Mouse (Mus musculus): ENCODE results near the gene Spata25.
"Not testable (repeated sequence)": the region's sequence is repeated elsewhere in the genome, so short reads cannot be mapped to it uniquely, and the experiment has no call there.

Gene Spata25

GRCm38 (mm10) chr2:164828437-164828836 is at the start of gene Spata25:
Spata25 (minus strand) TSS chr2:164828537.
- DNase-seq (ENCODE audit: low spot score in 2 of 2), result no peak

GRCm38 (mm10) chr2:164877376-164878215 is 49.3 kb upstream of the Spata25 start:
- not testable (repeated sequence) for DNase-seq (ENCODE audit: low spot score in 2 of 2)

GRCm38 (mm10) chr2:164875648-164876047 is 47.3 kb upstream of the Spata25 start:
- DNase-seq (ENCODE audit: low spot score in 2 of 2), result not testable (repeated sequence)

GRCm38 (mm10) chr2:164874239-164874769 is 46.0 kb upstream of the Spata25 start:
- DNase-seq (ENCODE audit: low spot score in 2 of 2), result no peak

- DNase-seq (ENCODE audit: low spot score in 2 of 2), result no peak
Measured at GRCm38 (mm10) chr2:164873621-164874020, 45.3 kb upstream of the Spata25 start.

GRCm38 (mm10) chr2:164871602-164872303 is 43.4 kb upstream of the Spata25 start:
- DNase-seq (ENCODE audit: low spot score in 2 of 2), result no peak

GRCm38 (mm10) chr2:164868491-164868890 is 40.2 kb upstream of the Spata25 start:
- DNase-seq (ENCODE audit: low spot score in 2 of 2), result peak; percentile 83 to 84

- DNase-seq (ENCODE audit: low spot score in 2 of 2), result no peak
Measured at GRCm38 (mm10) chr2:164867566-164867965, 39.2 kb upstream of the Spata25 start.

GRCm38 (mm10) chr2:164866741-164867551 is 38.6 kb upstream of the Spata25 start:
- peak; percentile 65 to 71 for DNase-seq (ENCODE audit: low spot score in 2 of 2)

GRCm38 (mm10) chr2:164864593-164864992 is 36.3 kb upstream of the Spata25 start:
- no peak for DNase-seq (ENCODE audit: low spot score in 2 of 2)

- not testable (repeated sequence) for DNase-seq (ENCODE audit: low spot score in 2 of 2)
Measured at GRCm38 (mm10) chr2:164863411-164863810, 35.1 kb upstream of the Spata25 start.

GRCm38 (mm10) chr2:164862179-164862861 is 34.0 kb upstream of the Spata25 start:
- DNase-seq (ENCODE audit: low spot score in 2 of 2), result peak; percentile 17 to 50

- DNase-seq (ENCODE audit: low spot score in 2 of 2), result no peak
Measured at GRCm38 (mm10) chr2:164861094-164861493, 32.8 kb upstream of the Spata25 start.

GRCm38 (mm10) chr2:164859640-164860432 is 31.5 kb upstream of the Spata25 start:
- DNase-seq (ENCODE audit: low spot score in 2 of 2), result no peak

GRCm38 (mm10) chr2:164859155-164859554 is 30.8 kb upstream of the Spata25 start:
- DNase-seq (ENCODE audit: low spot score in 2 of 2), result no peak

- DNase-seq (ENCODE audit: low spot score in 2 of 2), result no peak
Measured at GRCm38 (mm10) chr2:164857842-164858553, 29.7 kb upstream of the Spata25 start.

GRCm38 (mm10) chr2:164857101-164857821 is 28.9 kb upstream of the Spata25 start, which contains the start of gene Pltp:
Pltp (minus strand) TSS chr2:164857711.
- DNase-seq (ENCODE audit: low spot score in 2 of 2), result peak; percentile 43 to 44

GRCm38 (mm10) chr2:164856309-164857100 is 28.2 kb upstream of the Spata25 start:
- no peak for DNase-seq (ENCODE audit: low spot score in 2 of 2)

Measured in spleen, postnatal 36 days (tissue).